Mouse (Mus musculus) liver, embryonic 14.5 days (tissue): ENCODE measurements around the gene Zfp990.

Experiments
- CTCF ChIP-seq: IDR thresholded peaks from 2 replicates; pipeline ENCODE4 v1.5.1; 2016; ENCODE audit warnings: antibody characterized with exemption, low read depth, control low read depth
- EP300 ChIP-seq: IDR thresholded peaks from 2 replicates; pipeline ENCODE4 v1.6.1; 2016; ENCODE audit warnings: antibody characterized with exemption, low read depth

DNA sequence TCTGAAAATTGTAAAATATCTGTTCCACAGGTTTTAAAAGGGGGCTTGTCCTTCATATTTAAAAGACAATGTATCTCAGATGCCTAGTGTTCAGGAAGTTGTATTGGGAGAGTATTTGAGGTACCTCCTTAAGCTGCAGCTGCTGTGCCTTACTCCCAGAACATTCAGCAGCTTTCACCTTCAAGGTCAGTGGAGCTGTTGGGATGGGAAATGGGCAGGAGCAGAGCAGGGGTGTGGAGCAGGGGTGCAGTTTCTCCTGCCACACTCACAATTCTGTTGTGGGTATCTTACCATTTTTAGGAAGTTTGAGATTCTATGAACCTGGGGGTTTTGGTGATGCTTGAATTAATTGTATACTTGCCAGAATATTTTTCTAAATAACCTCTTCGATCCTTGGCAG lies 46.1 kb downstream of the Zfp990 start:
- TF ChIP-seq CTCF, result no peak
- no peak for TF ChIP-seq EP300
